Mouse (Mus musculus): ENCODE results near the gene Retreg2.

Retreg2 gene

GRCm38 (mm10) chr1:75168472-75169464 lies 26.2 kb downstream of the Retreg2 start, which contains the start of gene Zfand2b:
TSS of gene Zfand2b (plus strand) at chr1:75168646.
- DNase-seq (ENCODE audit: low read depth, low spot score): peak; percentile 88

GRCm38 (mm10) chr1:75179334-75180104 lies 36.9 kb downstream of the Retreg2 start:
- no peak for DNase-seq (ENCODE audit: low read depth, low spot score)

- peak; percentile 86 for DNase-seq (ENCODE audit: low read depth, low spot score)
Observed at GRCm38 (mm10) chr1:75180105-75180590, 37.6 kb downstream of the Retreg2 start, which contains the start of gene Abcb6. TSS of gene Abcb6 (minus strand) at chr1:75180392.

DNA sequence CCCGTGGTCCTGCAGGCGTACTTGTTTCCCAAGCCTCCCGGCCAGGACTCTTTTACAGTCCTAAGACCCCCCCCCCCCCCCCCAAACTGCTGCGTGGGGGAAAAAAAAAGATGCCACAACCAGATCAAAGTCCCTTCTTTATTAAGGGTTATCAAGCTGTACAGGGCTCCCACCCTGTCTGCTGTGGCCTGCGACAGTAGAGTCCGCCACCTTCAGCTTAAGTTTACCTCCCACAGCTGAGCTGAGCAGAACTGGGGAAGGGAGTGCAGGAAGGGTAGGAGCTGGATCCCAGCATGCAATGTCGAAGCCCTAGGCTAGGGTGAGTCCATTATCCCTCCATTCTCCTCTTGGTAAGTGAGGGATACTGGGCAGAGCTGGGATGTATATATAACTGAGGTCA lies 38.2 kb downstream of the Retreg2 start:
- no peak for DNase-seq (ENCODE audit: low read depth, low spot score)

- no peak for DNase-seq (ENCODE audit: low read depth, low spot score)
Observed at GRCm38 (mm10) chr1:75181377-75181870, 38.8 kb downstream of the Retreg2 start.

DNA sequence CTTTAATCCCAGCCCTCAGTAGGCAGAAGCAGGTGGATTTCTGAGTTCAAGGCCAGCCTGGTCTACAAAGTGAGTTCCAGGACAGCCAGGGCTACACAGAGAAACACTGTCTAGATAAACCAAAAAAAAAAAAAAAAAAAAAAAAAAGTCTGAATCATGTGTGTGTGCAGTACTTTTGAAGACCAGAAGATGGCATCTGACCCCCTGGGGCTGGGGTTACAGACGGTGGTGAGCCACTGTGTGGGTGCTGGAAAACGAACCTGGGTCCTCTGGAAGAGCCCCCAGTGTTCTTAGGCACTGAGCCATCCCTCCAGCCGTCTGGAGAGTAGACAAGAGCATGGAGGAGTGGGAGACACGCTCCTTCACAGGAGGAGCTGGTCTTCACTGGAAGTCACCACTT lies 39.6 kb downstream of the Retreg2 start:
- no peak for DNase-seq (ENCODE audit: low read depth, low spot score)

DNA sequence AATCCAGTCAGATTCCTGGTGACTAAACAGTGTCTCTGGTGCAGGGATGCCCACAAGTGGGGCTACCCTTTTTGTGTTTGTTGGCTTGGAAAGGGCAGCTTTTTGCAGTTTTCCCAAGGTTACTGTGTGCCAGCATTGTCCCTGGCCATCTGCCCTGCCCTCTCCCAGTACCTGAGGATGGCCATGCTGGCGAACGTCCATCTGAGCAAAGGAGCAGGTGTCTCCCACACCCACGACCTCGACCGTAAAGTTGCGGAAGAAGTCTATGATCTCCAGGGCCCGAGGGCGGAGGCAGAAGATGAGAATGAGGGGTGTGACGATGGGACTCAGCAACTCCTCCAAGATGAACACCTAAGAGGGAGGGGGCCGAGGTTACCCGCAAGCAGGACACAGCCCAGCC lies 42.9 kb downstream of the Retreg2 start:
- DNase-seq (ENCODE audit: low read depth, low spot score): no peak

GRCm38 (mm10) chr1:75187126-75187525 lies 44.5 kb downstream of the Retreg2 start:
- DNase-seq (ENCODE audit: low read depth, low spot score): no peak

GRCm38 (mm10) chr1:75187914-75188483 lies 45.4 kb downstream of the Retreg2 start:
- DNase-seq (ENCODE audit: low read depth, low spot score): no peak

- DNase-seq (ENCODE audit: low read depth, low spot score): no peak
Observed at GRCm38 (mm10) chr1:75190577-75190976, 48.0 kb downstream of the Retreg2 start.

DNA sequence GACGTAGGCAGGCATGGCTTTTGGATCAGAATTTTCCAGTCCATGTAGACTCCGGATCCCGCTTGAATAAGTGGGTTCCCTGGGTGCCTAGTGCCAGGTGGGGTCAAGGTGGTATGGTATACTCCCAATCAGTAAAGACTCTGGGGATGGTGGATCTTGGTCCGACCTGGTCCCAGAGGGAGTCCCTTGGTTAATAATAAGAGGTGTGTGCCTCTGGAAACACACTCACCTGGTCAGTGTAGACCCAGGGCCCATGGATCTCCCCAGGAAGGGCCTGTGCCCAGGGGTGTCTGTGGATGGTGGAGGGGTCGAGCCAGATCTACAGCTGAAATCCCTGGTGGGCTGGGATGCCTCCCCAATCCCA lies 48.7 kb downstream of the Retreg2 start:
- no peak for DNase-seq (ENCODE audit: low read depth, low spot score)

GRCm38 (mm10) chr1:75191622-75192402 lies 49.2 kb downstream of the Retreg2 start, which contains the start of the genes Ankzf1 and Atg9a:
TSS of gene Ankzf1 (plus strand) at chr1:75192151.
TSS of gene Atg9a (minus strand) at chr1:75192196.
- peak; percentile 94 for DNase-seq (ENCODE audit: low read depth, low spot score)

GRCm38 (mm10) chr1:75192452-75192851 lies 49.9 kb downstream of the Retreg2 start:
- no peak for DNase-seq (ENCODE audit: low read depth, low spot score)
